Mouse (Mus musculus): Measurements from ENCODE around the gene AC153137.1. TPM values are rescaled to one million over a fixed set of nuclear protein-coding genes. Genes with fewer than 3 reads are reported as not detected.

Gene AC153137.1
- total RNA-seq, 2 experiments from 2014 or later = not detected

Other genes starting within 250 kb of the AC153137.1 start
- 64.0 and 86.4 TPM in 2 replicates for gene Phf3, start 104.0 kb downstream of the AC153137.1 start, total RNA-seq (2015)
- 67.3 and 109 TPM in 2 replicates for gene Phf3, start 104.0 kb downstream of the AC153137.1 start, total RNA-seq (2017)
- not detected in 2 replicates for gene Lgsn, start 198.4 kb upstream of the AC153137.1 start, total RNA-seq (2015)
- gene Lgsn, start 198.4 kb upstream of the AC153137.1 start, total RNA-seq (2017) = not detected in 2 replicates
- gene 4931428L18Rik, start 244.7 kb upstream of the AC153137.1 start, total RNA-seq (2015) = not detected in 2 replicates
- not detected in 2 replicates for gene 4931428L18Rik, start 244.7 kb upstream of the AC153137.1 start, total RNA-seq (2017)
- gene Pih1d3, start 244.9 kb upstream of the AC153137.1 start, total RNA-seq (2015) = not detected in 2 replicates
- gene Pih1d3, start 244.9 kb upstream of the AC153137.1 start, total RNA-seq (2017) = not detected in 2 replicates

All from megakaryocyte progenitor cell, adult 5-6 weeks (primary cell).